Mouse (Mus musculus): ENCODE data around the gene Rab15. TPM values are rescaled to one million over a fixed set of nuclear protein-coding genes. Genes with fewer than 3 reads are reported as not detected.
"Not testable (repeated sequence)": the region's sequence is repeated elsewhere in the genome, so short reads cannot be mapped to it uniquely, and the experiment has no call there.

The Rab15 gene
- total RNA-seq, 2 experiments from 2014 or later = 1.7 to 3.1 TPM

DNA sequence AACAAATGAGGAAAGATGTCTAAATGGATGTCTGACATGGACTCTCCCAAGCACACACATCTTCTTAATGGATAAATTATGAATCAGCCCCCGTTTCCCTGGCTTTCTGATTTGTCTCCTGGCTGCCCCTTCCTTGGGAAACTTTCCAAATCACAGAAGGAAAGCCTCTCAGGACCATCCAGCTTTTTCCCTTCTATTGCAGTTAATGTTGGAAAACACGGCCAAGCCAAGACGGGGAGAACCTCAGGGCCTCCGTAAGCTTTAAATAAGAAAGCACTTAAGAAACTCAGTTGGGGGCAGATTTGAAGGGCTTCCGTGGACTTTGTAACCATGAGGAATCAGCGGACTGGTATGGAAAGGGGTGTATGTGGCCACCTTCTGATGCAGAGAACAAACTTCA lies 2.9 kb downstream of the Rab15 start:
- peak; percentile 22 for DNase-seq (ENCODE audit: low spot score)

- DNase-seq (ENCODE audit: low spot score) = no peak
Observed at GRCm38 (mm10) chr12:76818908-76819307, 3.8 kb downstream of the Rab15 start.

DNA sequence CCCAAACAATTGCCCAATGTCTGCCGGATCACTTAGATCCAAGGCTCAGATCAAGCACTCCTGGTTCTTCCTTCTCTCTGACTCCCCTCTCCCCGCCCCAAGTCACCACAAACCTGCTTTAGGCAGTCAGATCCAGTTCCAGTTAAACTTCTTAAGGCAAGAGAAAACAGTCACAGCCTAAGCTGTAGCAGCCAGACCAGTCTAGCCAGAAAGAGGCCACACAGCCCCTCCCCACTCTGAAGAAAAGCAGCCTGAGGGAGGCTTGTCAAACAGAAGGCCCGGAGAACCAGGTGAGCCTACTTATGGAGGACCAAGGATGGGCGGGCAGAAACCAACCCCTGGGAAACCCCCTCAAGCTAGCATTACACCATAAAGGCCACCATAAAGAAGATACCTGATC lies 4.6 kb downstream of the Rab15 start:
- no peak for DNase-seq (ENCODE audit: low spot score)

DNA sequence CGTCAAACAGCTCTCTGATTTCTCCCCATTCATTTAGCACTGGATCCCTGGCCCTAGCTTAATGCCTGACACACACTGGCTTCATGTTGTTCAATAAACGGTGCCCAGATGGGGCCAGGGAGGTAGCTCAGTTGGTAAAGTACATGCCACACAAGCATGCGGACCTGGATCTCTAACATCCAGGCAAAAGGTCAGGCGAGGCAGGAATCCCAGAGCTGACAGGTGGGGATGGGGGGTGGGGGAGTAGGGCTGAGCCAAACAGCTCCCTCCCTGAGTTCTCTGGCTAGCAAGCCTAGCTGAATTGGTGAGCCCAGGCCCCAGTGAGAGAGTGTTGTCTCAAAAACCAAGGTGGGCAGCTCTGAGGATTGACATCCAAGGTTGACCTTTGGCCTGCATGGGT lies 5.5 kb downstream of the Rab15 start:
- no peak for DNase-seq (ENCODE audit: low spot score)

DNA sequence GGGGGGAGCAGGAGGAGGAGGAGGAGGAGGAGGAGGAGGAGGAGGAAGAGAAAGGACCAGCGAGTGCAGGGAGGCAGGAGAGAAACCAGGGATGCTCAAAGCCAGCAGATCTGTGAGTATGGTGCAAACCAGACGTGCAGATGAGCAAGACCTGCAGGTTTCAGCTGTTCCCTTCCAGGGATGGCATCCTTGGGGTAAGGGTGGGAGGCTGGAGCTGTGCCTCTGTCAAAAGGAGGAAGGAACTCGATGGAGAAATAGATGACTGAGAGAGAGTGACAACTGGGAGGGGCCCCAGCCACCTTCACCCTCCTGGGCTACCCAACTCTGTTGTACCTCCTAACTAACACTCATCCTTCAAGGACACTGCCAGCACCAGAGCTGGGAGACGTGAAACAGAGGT lies 6.0 kb downstream of the Rab15 start:
- no peak for DNase-seq (ENCODE audit: low spot score)

- no peak for DNase-seq (ENCODE audit: low spot score)
Observed at GRCm38 (mm10) chr12:76814120-76814519, 8.6 kb downstream of the Rab15 start.

DNA sequence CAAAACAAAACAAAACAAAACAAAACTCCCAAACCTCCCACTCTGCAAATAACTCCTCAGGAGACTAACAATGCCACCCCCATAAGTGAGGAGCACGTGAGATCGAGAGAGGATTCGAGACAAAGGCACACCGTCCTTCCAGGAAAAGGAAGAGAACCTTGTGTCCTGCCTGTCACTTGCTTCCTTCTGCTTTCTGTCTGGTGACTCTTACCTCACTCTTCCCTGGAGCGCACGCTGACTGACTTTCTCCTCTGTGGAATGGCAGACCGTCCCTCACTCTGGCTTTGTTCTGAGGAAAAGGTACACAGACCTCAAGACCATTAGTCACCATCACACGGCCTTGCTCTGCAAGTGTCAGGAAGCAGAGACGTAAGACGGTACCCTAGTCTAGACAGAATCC lies 9.2 kb downstream of the Rab15 start:
- no peak for DNase-seq (ENCODE audit: low spot score)

- DNase-seq (ENCODE audit: low spot score) = no peak
Observed at GRCm38 (mm10) chr12:76811006-76811405, 11.7 kb downstream of the Rab15 start.

GRCm38 (mm10) chr12:76810491-76810890 lies 12.2 kb downstream of the Rab15 start:
- DNase-seq (ENCODE audit: low spot score) = no peak

DNA sequence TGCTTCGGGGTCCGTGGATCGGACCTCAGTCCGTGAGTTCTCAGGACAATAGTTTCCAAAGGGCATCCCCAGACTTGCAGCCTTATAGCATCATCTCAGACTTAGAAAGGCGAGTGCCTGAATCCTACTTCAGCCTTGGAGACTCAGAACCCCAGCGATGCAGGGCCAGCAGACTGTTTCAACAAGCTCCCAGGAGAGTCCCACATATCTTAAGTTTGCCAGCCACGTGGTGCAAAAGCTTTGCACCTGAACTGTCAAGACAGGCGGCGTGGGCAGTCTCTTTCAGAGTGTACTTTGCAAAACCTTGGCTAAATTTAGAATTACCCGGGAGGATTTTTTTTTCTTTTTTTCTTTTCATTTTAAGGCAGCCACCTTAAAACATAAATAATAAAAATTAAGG lies 14.9 kb downstream of the Rab15 start:
- no peak for DNase-seq (ENCODE audit: low spot score)

- no peak for DNase-seq (ENCODE audit: low spot score)
Observed at GRCm38 (mm10) chr12:76805056-76805811, 17.5 kb downstream of the Rab15 start.

GRCm38 (mm10) chr12:76803700-76804252 lies 18.9 kb downstream of the Rab15 start:
- DNase-seq (ENCODE audit: low spot score) = peak; percentile 43

GRCm38 (mm10) chr12:76803028-76803427 lies 19.7 kb downstream of the Rab15 start:
- DNase-seq (ENCODE audit: low spot score) = no peak

GRCm38 (mm10) chr12:76798008-76798720 lies 24.5 kb downstream of the Rab15 start:
- DNase-seq (ENCODE audit: low spot score) = no peak

GRCm38 (mm10) chr12:76796938-76797539 lies 25.7 kb downstream of the Rab15 start:
- DNase-seq (ENCODE audit: low spot score) = no peak

- DNase-seq (ENCODE audit: low spot score) = no peak
Observed at GRCm38 (mm10) chr12:76795350-76795749, 27.4 kb downstream of the Rab15 start, which contains the start of gene Gpx2. TSS of gene Gpx2 (minus strand) at chr12:76795554.

GRCm38 (mm10) chr12:76792540-76792939 lies 30.2 kb downstream of the Rab15 start:
- DNase-seq (ENCODE audit: low spot score) = not testable (repeated sequence)

GRCm38 (mm10) chr12:76790446-76791084 lies 32.1 kb downstream of the Rab15 start:
- DNase-seq (ENCODE audit: low spot score) = no peak

DNA sequence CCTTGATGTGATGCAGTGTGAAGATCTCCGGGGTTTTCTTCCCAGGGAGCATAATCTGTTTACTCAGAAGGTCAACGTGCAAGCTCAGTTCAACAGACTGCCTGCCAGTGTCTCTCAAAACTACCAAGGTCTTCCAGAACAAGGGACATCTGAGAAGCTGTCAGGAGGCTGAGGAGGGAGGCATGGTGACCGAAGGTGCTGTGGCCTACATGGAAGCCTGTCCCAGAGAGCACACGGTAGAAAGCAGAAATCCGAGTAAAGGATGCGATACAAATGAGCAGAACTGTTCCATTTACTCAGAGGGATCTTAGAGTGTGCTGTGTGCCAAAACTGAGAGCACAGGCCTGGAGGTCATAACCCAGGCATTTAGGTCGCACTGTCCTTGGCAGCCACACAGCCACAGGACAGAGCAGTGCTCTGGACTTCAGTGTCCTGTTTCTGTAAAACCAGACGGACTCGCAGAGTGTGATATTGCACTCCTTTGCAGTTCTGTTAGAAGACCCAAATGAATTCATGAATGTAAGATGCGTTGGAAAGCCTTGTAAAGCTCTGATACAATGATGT lies 38.6 kb downstream of the Rab15 start:
- DNase-seq (ENCODE audit: low spot score) = peak; percentile 46

GRCm38 (mm10) chr12:76780639-76781468 lies 41.9 kb downstream of the Rab15 start:
- DNase-seq (ENCODE audit: low spot score) = no peak

All from gastrocnemius, adult 18-20 months (tissue).